Mouse (Mus musculus): ENCODE measurements around the gene Cacna1b. TPM values are rescaled to one million over a fixed set of nuclear protein-coding genes. Genes with fewer than 3 reads are reported as not detected.

The Cacna1b gene
- polyA plus RNA-seq, 1 experiment from 2014 or later: 0.99 TPM

GRCm38 (mm10) chr2:24776831-24777230 lies 13.9 kb upstream of the Cacna1b start:
- Histone ChIP-seq H3K36me3 (ENCODE audit: control insufficient read depth, insufficient read depth, low read length) (no peaks in the 10 kb centered on the region), H3K4me1 (ENCODE audit: control insufficient read depth, insufficient read depth, low read length) (no peaks in the 10 kb centered on the region), H3K9ac (ENCODE audit: low read length) (no peak overlapping the region), H3K27ac (ENCODE audit: low read length) (no peak overlapping the region), H3K27me3 (ENCODE audit: control insufficient read depth, insufficient read depth, low read length) (no peaks in the 10 kb centered on the region), H3K4me3 (replicated peaks; ENCODE audit: low read length) (no peak overlapping the region), H3K4me2 (ENCODE audit: low read depth, low read length) (no peak overlapping the region), H3K9me3 (replicated peaks; ENCODE audit: control insufficient read depth, low read length) (no peaks in the 10 kb centered on the region)
- WGBS: 16% methylated on average over 4 of the region's 5 CpGs
- no peak for ATAC-seq (ENCODE audit: insufficient read depth, low FRiP score)

GRCm38 (mm10) chr2:24775951-24776587 lies 13.1 kb upstream of the Cacna1b start:
- H3K4me3 ChIP-seq (replicated peaks; ENCODE audit: low read length): no peak overlapping the region
- no peaks in the 10 kb centered on the region for H3K36me3 ChIP-seq (ENCODE audit: control insufficient read depth, insufficient read depth, low read length)
- 77% methylated on average over 11 of the region's 11 CpGs for WGBS
- no peak overlapping the region for H3K4me2 ChIP-seq (ENCODE audit: low read depth, low read length)
- H3K27me3 ChIP-seq (ENCODE audit: control insufficient read depth, insufficient read depth, low read length): no peaks in the 10 kb centered on the region
- H3K9ac ChIP-seq (ENCODE audit: low read length): no peak overlapping the region
- no peaks in the 10 kb centered on the region for H3K4me1 ChIP-seq (ENCODE audit: control insufficient read depth, insufficient read depth, low read length)
- H3K27ac ChIP-seq (ENCODE audit: low read length): no peak overlapping the region
- no peaks in the 10 kb centered on the region for H3K9me3 ChIP-seq (replicated peaks; ENCODE audit: control insufficient read depth, low read length)
- ATAC-seq (ENCODE audit: insufficient read depth, low FRiP score): no peak

- no peaks in the 10 kb centered on the region for H3K27me3 ChIP-seq (ENCODE audit: control insufficient read depth, insufficient read depth, low read length)
- no peak overlapping the region for H3K4me2 ChIP-seq (ENCODE audit: low read depth, low read length)
- H3K4me1 ChIP-seq (ENCODE audit: control insufficient read depth, insufficient read depth, low read length): no peaks in the 10 kb centered on the region
- H3K9me3 ChIP-seq (replicated peaks; ENCODE audit: control insufficient read depth, low read length): no peaks in the 10 kb centered on the region
- 71% methylated on average over 7 of the region's 7 CpGs for WGBS
- no peak overlapping the region for H3K27ac ChIP-seq (ENCODE audit: low read length)
- H3K9ac ChIP-seq (ENCODE audit: low read length): no peak overlapping the region
- ATAC-seq (ENCODE audit: insufficient read depth, low FRiP score): no peak
- no peaks in the 10 kb centered on the region for H3K36me3 ChIP-seq (ENCODE audit: control insufficient read depth, insufficient read depth, low read length)
- no peak overlapping the region for H3K4me3 ChIP-seq (replicated peaks; ENCODE audit: low read length)
Measured at GRCm38 (mm10) chr2:24774832-24775231, 11.9 kb upstream of the Cacna1b start.

GRCm38 (mm10) chr2:24770861-24771260 lies 7.9 kb upstream of the Cacna1b start:
- ATAC-seq (ENCODE audit: insufficient read depth, low FRiP score): no peak
- no peak overlapping the region for H3K4me2 ChIP-seq (ENCODE audit: low read depth, low read length)
- no peak overlapping the region for H3K4me3 ChIP-seq (replicated peaks; ENCODE audit: low read length)
- H3K36me3 ChIP-seq (ENCODE audit: control insufficient read depth, insufficient read depth, low read length): no peaks in the 10 kb centered on the region
- H3K9me3 ChIP-seq (replicated peaks; ENCODE audit: control insufficient read depth, low read length): no peaks in the 10 kb centered on the region
- 60% methylated on average over 4 of the region's 4 CpGs for WGBS
- no peaks in the 10 kb centered on the region for H3K4me1 ChIP-seq (ENCODE audit: control insufficient read depth, insufficient read depth, low read length)
- H3K9ac ChIP-seq (ENCODE audit: low read length): no peak overlapping the region
- no peaks in the 10 kb centered on the region for H3K27me3 ChIP-seq (ENCODE audit: control insufficient read depth, insufficient read depth, low read length)
- no peak overlapping the region for H3K27ac ChIP-seq (ENCODE audit: low read length)

- Histone ChIP-seq H3K4me3 (replicated peaks; ENCODE audit: low read length) (peak overlapping the region; percentile 55), H3K36me3 (ENCODE audit: control insufficient read depth, insufficient read depth, low read length) (no peaks in the 10 kb centered on the region), H3K27me3 (ENCODE audit: control insufficient read depth, insufficient read depth, low read length) (peaks cover 21% of the 10 kb centered on the region), H3K9ac (ENCODE audit: low read length) (peak overlapping the region; percentile 20; the same call in 1 of the 2 replicates), H3K4me2 (ENCODE audit: low read depth, low read length) (peak overlapping the region; percentile 99), H3K9me3 (replicated peaks; ENCODE audit: control insufficient read depth, low read length) (no peaks in the 10 kb centered on the region), H3K4me1 (ENCODE audit: control insufficient read depth, insufficient read depth, low read length) (peaks cover 7% of the 10 kb centered on the region), H3K27ac (ENCODE audit: low read length) (no peak overlapping the region)
- peak; percentile 39; the same call in 1 of the 2 replicates for ATAC-seq (ENCODE audit: insufficient read depth, low FRiP score)
- WGBS: under 1% methylated on average over 50 of the region's 52 CpGs
Measured at GRCm38 (mm10) chr2:24762446-24762960, 449 bp downstream of the Cacna1b start.

GRCm38 (mm10) chr2:24761923-24762445 lies 968 bp downstream of the Cacna1b start:
- Histone ChIP-seq H3K9ac (ENCODE audit: low read length) (no peak overlapping the region), H3K4me3 (replicated peaks; ENCODE audit: low read length) (peak overlapping the region; percentile 55), H3K27me3 (ENCODE audit: control insufficient read depth, insufficient read depth, low read length) (peaks cover 21% of the 10 kb centered on the region), H3K4me2 (ENCODE audit: low read depth, low read length) (peak overlapping the region; percentile 99), H3K36me3 (ENCODE audit: control insufficient read depth, insufficient read depth, low read length) (no peaks in the 10 kb centered on the region), H3K9me3 (replicated peaks; ENCODE audit: control insufficient read depth, low read length) (no peaks in the 10 kb centered on the region), H3K4me1 (ENCODE audit: control insufficient read depth, insufficient read depth, low read length) (peaks cover 7% of the 10 kb centered on the region), H3K27ac (ENCODE audit: low read length) (no peak overlapping the region)
- WGBS: 0% methylated on average over 35 of the region's 35 CpGs
- peak; percentile 75 for ATAC-seq (ENCODE audit: insufficient read depth, low FRiP score)

GRCm38 (mm10) chr2:24755276-24755675 lies 7.7 kb downstream of the Cacna1b start:
- no peak for ATAC-seq (ENCODE audit: insufficient read depth, low FRiP score)
- no peak overlapping the region for H3K9ac ChIP-seq (ENCODE audit: low read length)
- no peaks in the 10 kb centered on the region for H3K9me3 ChIP-seq (replicated peaks; ENCODE audit: control insufficient read depth, low read length)
- no peaks in the 10 kb centered on the region for H3K27me3 ChIP-seq (ENCODE audit: control insufficient read depth, insufficient read depth, low read length)
- no peak overlapping the region for H3K4me3 ChIP-seq (replicated peaks; ENCODE audit: low read length)
- no peak overlapping the region for H3K4me2 ChIP-seq (ENCODE audit: low read depth, low read length)
- no peaks in the 10 kb centered on the region for H3K36me3 ChIP-seq (ENCODE audit: control insufficient read depth, insufficient read depth, low read length)
- 92% methylated on average over 1 of the region's 1 CpGs for WGBS
- H3K4me1 ChIP-seq (ENCODE audit: control insufficient read depth, insufficient read depth, low read length): no peaks in the 10 kb centered on the region
- no peak overlapping the region for H3K27ac ChIP-seq (ENCODE audit: low read length)

- no peak for ATAC-seq (ENCODE audit: insufficient read depth, low FRiP score)
- H3K4me1 ChIP-seq (ENCODE audit: control insufficient read depth, insufficient read depth, low read length): no peaks in the 10 kb centered on the region
- no peak overlapping the region for H3K4me2 ChIP-seq (ENCODE audit: low read depth, low read length)
- no peak overlapping the region for H3K27ac ChIP-seq (ENCODE audit: low read length)
- H3K27me3 ChIP-seq (ENCODE audit: control insufficient read depth, insufficient read depth, low read length): no peaks in the 10 kb centered on the region
- H3K9ac ChIP-seq (ENCODE audit: low read length): no peak overlapping the region
- no peak overlapping the region for H3K4me3 ChIP-seq (replicated peaks; ENCODE audit: low read length)
- no peaks in the 10 kb centered on the region for H3K36me3 ChIP-seq (ENCODE audit: control insufficient read depth, insufficient read depth, low read length)
- WGBS: 76% methylated on average over 4 of the region's 4 CpGs
- H3K9me3 ChIP-seq (replicated peaks; ENCODE audit: control insufficient read depth, low read length): no peaks in the 10 kb centered on the region
Measured at GRCm38 (mm10) chr2:24752599-24752998, 10.4 kb downstream of the Cacna1b start.

- Histone ChIP-seq H3K27me3 (ENCODE audit: control insufficient read depth, insufficient read depth, low read length) (no peaks in the 10 kb centered on the region), H3K9me3 (replicated peaks; ENCODE audit: control insufficient read depth, low read length) (no peaks in the 10 kb centered on the region), H3K9ac (ENCODE audit: low read length) (no peak overlapping the region), H3K4me2 (ENCODE audit: low read depth, low read length) (no peak overlapping the region), H3K36me3 (ENCODE audit: control insufficient read depth, insufficient read depth, low read length) (no peaks in the 10 kb centered on the region), H3K4me1 (ENCODE audit: control insufficient read depth, insufficient read depth, low read length) (no peaks in the 10 kb centered on the region), H3K4me3 (replicated peaks; ENCODE audit: low read length) (no peak overlapping the region), H3K27ac (ENCODE audit: low read length) (no peak overlapping the region)
- ATAC-seq (ENCODE audit: insufficient read depth, low FRiP score): no peak
- WGBS: 52% methylated on average over 3 of the region's 3 CpGs
Measured at GRCm38 (mm10) chr2:24750051-24750450, 12.9 kb downstream of the Cacna1b start.

Measured in stomach, embryonic 16.5 days (tissue).